Mouse (Mus musculus) liver, embryonic 13.5 days (tissue): ENCODE data around the gene 1700025G04Rik. TPM values are rescaled to one million over a fixed set of nuclear protein-coding genes. Genes with fewer than 3 reads are reported as not detected.

ENCODE experiments used
- ATAC-seq: fragments of 200-750 bp; cut with Nextera tagmentation; 2 replicates; pipeline ENCODE4 v1.8.0; 2017; ENCODE audit warnings: low read depth, mild to moderate bottlenecking, moderate number of reproducible peaks, moderate library complexity
- DNase-seq: peaks from one replicate; pipeline ENCODE4 v3.0.0; 2022
- H3K27ac ChIP-seq: fragments of 300-500 bp; sonication (generic); 2 replicates; pipeline ENCODE4 v1.5.1; 2015; ENCODE audit warnings: moderate library complexity, mild to moderate bottlenecking, inconsistent platforms
- H3K27me3 ChIP-seq: fragments of 300-500 bp; sonication (generic); 2 replicates; pipeline ENCODE4 v1.6.1; 2015; ENCODE audit warnings: mild to moderate bottlenecking, inconsistent platforms
- H3K36me3 ChIP-seq: fragments of 300-500 bp; sonication (generic); 2 replicates; pipeline ENCODE4 v1.6.1; 2015; ENCODE audit warnings: mild to moderate bottlenecking, inconsistent platforms
- H3K4me1 ChIP-seq: fragments of 300-500 bp; sonication (generic); replicated peaks from 2 replicates; pipeline ENCODE4 v1.6.1; 2015; ENCODE audit warnings: inconsistent platforms
- H3K4me2 ChIP-seq: fragments of 300-500 bp; sonication (generic); 2 replicates; pipeline ENCODE4 v1.6.1; 2015; ENCODE audit warnings: inconsistent platforms, mild to moderate bottlenecking, moderate library complexity
- H3K4me3 ChIP-seq: fragments of 300-500 bp; sonication (generic); replicated peaks from 2 replicates; pipeline ENCODE4 v1.5.1; 2015; ENCODE audit warnings: mild to moderate bottlenecking, inconsistent platforms
- H3K9ac ChIP-seq: fragments of 300-500 bp; sonication (generic); 2 replicates; pipeline ENCODE4 v1.6.1; 2015; ENCODE audit warnings: mild to moderate bottlenecking, inconsistent platforms
- H3K9me3 ChIP-seq: fragments of 300-500 bp; sonication (generic); replicated peaks from 2 replicates; pipeline ENCODE4 v1.6.1; 2016; ENCODE audit warnings: inconsistent platforms
- WGBS: fragments of 180-500 bp; shearing (Covaris S2); methylation state at CpG from one replicate; pipeline ENCODE4 v1.1.7; 2015; ENCODE audit not compliant: insufficient replicate concordance; 5-methylcytosine and 5-hydroxymethylcytosine counted together
- polyA plus RNA-seq: library from polyadenylated mRNA; unstranded; fragments of >200 nt; fragmentation: Nextera tagmentation; extraction: Ambion mirVana; gene quantifications from 2 replicates; pipeline ENCODE4 v1.2.1, GENCODE M21; 2015

The 1700025G04Rik gene
- polyA plus RNA-seq, 1 experiment from 2014 or later = 1.8 TPM

- no peak overlapping the region for H3K9ac ChIP-seq
- H3K4me1 ChIP-seq = no peaks in the 10 kb centered on the region
- no peak overlapping the region for H3K4me2 ChIP-seq
- no peaks in the 10 kb centered on the region for H3K36me3 ChIP-seq
- DNase-seq (no peak), ATAC-seq (no peak)
- WGBS = 71% methylated on average over 17 of the region's 17 CpGs
- no peak overlapping the region for H3K27ac ChIP-seq
- no peaks in the 10 kb centered on the region for H3K27me3 ChIP-seq
- H3K9me3 ChIP-seq = no peaks in the 10 kb centered on the region
- no peak overlapping the region for H3K4me3 ChIP-seq
Measured at GRCm38 (mm10) chr1:151975418-151976379, 114.2 kb downstream of the 1700025G04Rik start.

GRCm38 (mm10) chr1:151974887-151975286 is 115.0 kb downstream of the 1700025G04Rik start:
- no peak overlapping the region for H3K4me3 ChIP-seq
- no peaks in the 10 kb centered on the region for H3K27me3 ChIP-seq
- H3K4me2 ChIP-seq = no peak overlapping the region
- no peak overlapping the region for H3K9ac ChIP-seq
- no peaks in the 10 kb centered on the region for H3K4me1 ChIP-seq
- no peaks in the 10 kb centered on the region for H3K9me3 ChIP-seq
- 56% methylated on average over 8 of the region's 8 CpGs for WGBS
- H3K27ac ChIP-seq = no peak overlapping the region
- DNase-seq (no peak), ATAC-seq (no peak)
- H3K36me3 ChIP-seq = no peaks in the 10 kb centered on the region

- ATAC-seq (no peak), DNase-seq (no peak)
- Histone ChIP-seq H3K4me3 (no peak overlapping the region), H3K9me3 (no peaks in the 10 kb centered on the region), H3K27me3 (no peaks in the 10 kb centered on the region), H3K36me3 (no peaks in the 10 kb centered on the region), H3K4me2 (no peak overlapping the region), H3K9ac (no peak overlapping the region), H3K4me1 (no peaks in the 10 kb centered on the region), H3K27ac (no peak overlapping the region)
- 72% methylated on average over 7 of the region's 7 CpGs for WGBS
Measured at GRCm38 (mm10) chr1:151974424-151974823, 115.5 kb downstream of the 1700025G04Rik start.

- no peak for DNase-seq
- H3K36me3 ChIP-seq = no peaks in the 10 kb centered on the region
- WGBS = 63% methylated on average over 5 of the region's 5 CpGs
- H3K9ac ChIP-seq = no peak overlapping the region
- no peak overlapping the region for H3K4me2 ChIP-seq
- H3K27ac ChIP-seq = no peak overlapping the region
- no peak overlapping the region for H3K4me3 ChIP-seq
- ATAC-seq = no peak
- H3K27me3 ChIP-seq = no peaks in the 10 kb centered on the region
- no peaks in the 10 kb centered on the region for H3K4me1 ChIP-seq
- no peaks in the 10 kb centered on the region for H3K9me3 ChIP-seq
Measured at GRCm38 (mm10) chr1:151973110-151973700, 116.7 kb downstream of the 1700025G04Rik start.

GRCm38 (mm10) chr1:151971581-151971980 is 118.3 kb downstream of the 1700025G04Rik start:
- no peak for ATAC-seq
- H3K27me3 ChIP-seq = no peaks in the 10 kb centered on the region
- no peaks in the 10 kb centered on the region for H3K4me1 ChIP-seq
- no peak overlapping the region for H3K4me2 ChIP-seq
- 60% methylated on average over 2 of the region's 2 CpGs for WGBS
- no peak overlapping the region for H3K27ac ChIP-seq
- no peak for DNase-seq
- no peaks in the 10 kb centered on the region for H3K36me3 ChIP-seq
- H3K9me3 ChIP-seq = no peaks in the 10 kb centered on the region
- no peak overlapping the region for H3K4me3 ChIP-seq
- no peak overlapping the region for H3K9ac ChIP-seq

- no peak overlapping the region for H3K4me2 ChIP-seq
- no peak overlapping the region for H3K4me3 ChIP-seq
- no peaks in the 10 kb centered on the region for H3K36me3 ChIP-seq
- no peaks in the 10 kb centered on the region for H3K27me3 ChIP-seq
- no peaks in the 10 kb centered on the region for H3K4me1 ChIP-seq
- ATAC-seq (no peak), DNase-seq (no peak)
- WGBS = 75% methylated on average over 5 of the region's 5 CpGs
- no peaks in the 10 kb centered on the region for H3K9me3 ChIP-seq
- H3K27ac ChIP-seq = no peak overlapping the region
- H3K9ac ChIP-seq = no peak overlapping the region
Measured at GRCm38 (mm10) chr1:151968126-151968525, 121.8 kb downstream of the 1700025G04Rik start.

- Histone ChIP-seq H3K4me2 (no peak overlapping the region), H3K4me1 (no peaks in the 10 kb centered on the region), H3K9ac (no peak overlapping the region), H3K27me3 (no peaks in the 10 kb centered on the region), H3K27ac (no peak overlapping the region), H3K4me3 (no peak overlapping the region), H3K9me3 (no peaks in the 10 kb centered on the region), H3K36me3 (no peaks in the 10 kb centered on the region)
- 55% methylated on average over 2 of the region's 2 CpGs for WGBS
- ATAC-seq (no peak), DNase-seq (no peak)
Measured at GRCm38 (mm10) chr1:151964811-151965210, 125.1 kb downstream of the 1700025G04Rik start.

- H3K36me3 ChIP-seq = no peaks in the 10 kb centered on the region
- no peaks in the 10 kb centered on the region for H3K4me1 ChIP-seq
- DNase-seq (no peak), ATAC-seq (no peak)
- no peaks in the 10 kb centered on the region for H3K27me3 ChIP-seq
- no peak overlapping the region for H3K27ac ChIP-seq
- H3K4me3 ChIP-seq = no peak overlapping the region
- H3K9ac ChIP-seq = no peak overlapping the region
- 65% methylated on average over 7 of the region's 7 CpGs for WGBS
- H3K9me3 ChIP-seq = no peaks in the 10 kb centered on the region
- H3K4me2 ChIP-seq = no peak overlapping the region
Measured at GRCm38 (mm10) chr1:151963248-151963647, 126.7 kb downstream of the 1700025G04Rik start.

GRCm38 (mm10) chr1:151962078-151962477 is 127.8 kb downstream of the 1700025G04Rik start:
- no peak for DNase-seq
- 64% methylated on average over 6 of the region's 6 CpGs for WGBS

GRCm38 (mm10) chr1:151961204-151961603 is 128.7 kb downstream of the 1700025G04Rik start:
- Histone ChIP-seq H3K4me3 (no peak overlapping the region), H3K36me3 (no peaks in the 10 kb centered on the region), H3K27ac (no peak overlapping the region), H3K27me3 (no peaks in the 10 kb centered on the region), H3K9me3 (no peaks in the 10 kb centered on the region), H3K4me1 (no peaks in the 10 kb centered on the region), H3K4me2 (no peak overlapping the region), H3K9ac (no peak overlapping the region)
- WGBS = 86% methylated on average over 10 of the region's 10 CpGs
- no peak for ATAC-seq
- DNase-seq = no peak

More at GRCm38 (mm10) chr1:151962078-151962477, 127.8 kb downstream of the 1700025G04Rik start:
- no peak for ATAC-seq
- H3K27ac ChIP-seq = no peak overlapping the region
- H3K27me3 ChIP-seq = no peaks in the 10 kb centered on the region
- no peak overlapping the region for H3K4me3 ChIP-seq
- H3K9me3 ChIP-seq = no peaks in the 10 kb centered on the region
- no peaks in the 10 kb centered on the region for H3K4me1 ChIP-seq
- no peak overlapping the region for H3K4me2 ChIP-seq
- H3K9ac ChIP-seq = no peak overlapping the region
- H3K36me3 ChIP-seq = no peaks in the 10 kb centered on the region

- H3K9ac ChIP-seq = no peak overlapping the region
- no peak for ATAC-seq
- H3K36me3 ChIP-seq = no peaks in the 10 kb centered on the region
- DNase-seq = no peak
- H3K4me1 ChIP-seq = no peaks in the 10 kb centered on the region
- WGBS = 65% methylated on average over 3 of the region's 3 CpGs
- H3K9me3 ChIP-seq = no peaks in the 10 kb centered on the region
- H3K27me3 ChIP-seq = no peaks in the 10 kb centered on the region
- H3K4me3 ChIP-seq = no peak overlapping the region
- H3K4me2 ChIP-seq = no peak overlapping the region
- no peak overlapping the region for H3K27ac ChIP-seq
Measured at GRCm38 (mm10) chr1:151959010-151959409, 130.9 kb downstream of the 1700025G04Rik start.
